Mouse (Mus musculus): ENCODE measurements around the gene Arhgap10. TPM values are rescaled to one million over a fixed set of nuclear protein-coding genes. Genes with fewer than 3 reads are reported as not detected.
A peak's percentile ranks its signal among the peaks of the same experiment; 100 is the strongest.

The Arhgap10 gene
- polyA plus RNA-seq, 1 experiment from 2014 or later: 26.3 TPM

DNA sequence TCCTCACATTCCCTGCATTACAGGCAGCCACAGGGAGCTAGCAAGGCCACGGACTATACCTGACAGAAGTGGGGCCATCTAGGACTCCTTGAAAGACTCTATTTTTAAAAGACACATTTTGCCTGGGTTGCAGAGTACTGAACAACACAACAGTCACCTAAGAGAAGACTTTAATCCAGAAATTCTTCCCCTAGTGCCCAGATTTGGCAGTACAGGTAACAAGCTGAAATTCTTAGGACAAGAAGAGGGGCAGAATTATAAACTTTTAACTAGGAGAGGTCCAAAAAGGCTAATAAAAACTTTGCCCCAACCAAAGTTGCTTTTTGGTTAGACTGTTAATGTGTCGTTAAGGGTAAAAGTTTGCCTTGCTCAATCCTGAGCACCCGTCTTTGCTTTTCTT, 174.4 kb downstream of the Arhgap10 start:
- WGBS: 89% methylated on average over 3 of the region's 3 CpGs
- Histone ChIP-seq H3K9ac (replicated peaks; ENCODE audit: low read length) (no peak overlapping the region), H3K9me3 (replicated peaks; ENCODE audit: control insufficient read depth, low read length) (no peaks in the 10 kb centered on the region)

DNA sequence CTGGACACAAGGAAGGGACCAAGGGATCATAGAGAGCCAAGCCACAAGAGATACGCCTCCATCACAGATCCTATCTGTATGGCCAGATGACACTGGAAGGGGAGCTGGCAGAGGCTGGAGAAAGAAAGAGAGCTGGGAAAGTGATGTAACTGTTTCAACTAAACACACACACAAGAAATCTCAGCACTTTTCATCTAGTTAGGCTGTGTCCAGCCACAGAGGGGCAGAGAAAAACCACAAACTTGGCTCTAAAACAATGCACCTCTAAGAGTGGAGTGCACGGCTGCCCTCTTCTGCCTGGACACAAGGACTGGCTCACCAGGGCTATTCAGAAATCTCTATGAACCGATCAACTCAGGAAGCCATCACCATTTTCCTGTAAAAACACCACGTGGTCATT, 175.6 kb downstream of the Arhgap10 start:
- Histone ChIP-seq H3K27ac (replicated peaks; ENCODE audit: low read depth, low read length) (no peak overlapping the region), H3K4me3 (ENCODE audit: low read depth, low read length) (no peak overlapping the region), H3K9ac (replicated peaks; ENCODE audit: low read length) (no peak overlapping the region), H3K9me3 (replicated peaks; ENCODE audit: control insufficient read depth, low read length) (no peaks in the 10 kb centered on the region), H3K27me3 (ENCODE audit: control insufficient read depth, insufficient read depth, low read length) (no peaks in the 10 kb centered on the region), H3K4me1 (ENCODE audit: control insufficient read depth, insufficient read depth, low read length) (peaks cover 5% of the 10 kb centered on the region; the same call in 1 of the 2 replicates), H3K36me3 (replicated peaks; ENCODE audit: control insufficient read depth, insufficient read depth, low read depth, low read length) (no peaks in the 10 kb centered on the region), H3K4me2 (ENCODE audit: low read depth, low read length) (no peak overlapping the region)
- DNase-seq (ENCODE audit: low spot score) (no peak), ATAC-seq (replicated peaks; ENCODE audit: insufficient number of reproducible peaks, low FRiP score, low TSS enrichment, low read depth) (no peak)
- 75% methylated on average over 4 of the region's 4 CpGs for WGBS

More for the DNA sequence above, 174.4 kb downstream of the Arhgap10 start:
- no peak for ATAC-seq (replicated peaks; ENCODE audit: insufficient number of reproducible peaks, low FRiP score, low TSS enrichment, low read depth)
- Histone ChIP-seq H3K27ac (replicated peaks; ENCODE audit: low read depth, low read length) (no peak overlapping the region), H3K4me3 (ENCODE audit: low read depth, low read length) (no peak overlapping the region), H3K4me2 (ENCODE audit: low read depth, low read length) (no peak overlapping the region), H3K27me3 (ENCODE audit: control insufficient read depth, insufficient read depth, low read length) (no peaks in the 10 kb centered on the region), H3K36me3 (replicated peaks; ENCODE audit: control insufficient read depth, insufficient read depth, low read depth, low read length) (no peaks in the 10 kb centered on the region), H3K4me1 (ENCODE audit: control insufficient read depth, insufficient read depth, low read length) (peaks cover 5% of the 10 kb centered on the region; the same call in 1 of the 2 replicates)
- no peak for DNase-seq (ENCODE audit: low spot score)

DNA sequence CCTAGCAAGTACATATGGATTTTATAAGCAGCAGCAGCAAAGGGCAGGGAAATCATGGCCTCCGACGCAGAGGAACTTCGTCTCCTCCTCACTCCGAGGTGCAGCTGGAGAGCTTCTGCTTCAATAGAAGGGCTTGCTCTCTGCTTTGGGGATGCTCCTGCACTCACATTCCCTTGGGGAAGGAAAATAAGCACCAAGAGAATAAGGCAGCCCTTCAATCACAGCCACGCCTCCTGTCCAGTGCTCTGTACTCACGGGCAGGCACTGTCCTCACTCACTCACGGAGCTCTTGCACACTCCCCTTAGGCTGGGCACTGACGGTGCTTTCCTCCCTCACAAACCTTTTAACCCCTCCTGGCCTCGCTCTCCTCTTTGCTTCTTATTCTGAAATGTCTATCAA, 176.4 kb downstream of the Arhgap10 start:
- ATAC-seq (replicated peaks; ENCODE audit: insufficient number of reproducible peaks, low FRiP score, low TSS enrichment, low read depth): no peak

DNA sequence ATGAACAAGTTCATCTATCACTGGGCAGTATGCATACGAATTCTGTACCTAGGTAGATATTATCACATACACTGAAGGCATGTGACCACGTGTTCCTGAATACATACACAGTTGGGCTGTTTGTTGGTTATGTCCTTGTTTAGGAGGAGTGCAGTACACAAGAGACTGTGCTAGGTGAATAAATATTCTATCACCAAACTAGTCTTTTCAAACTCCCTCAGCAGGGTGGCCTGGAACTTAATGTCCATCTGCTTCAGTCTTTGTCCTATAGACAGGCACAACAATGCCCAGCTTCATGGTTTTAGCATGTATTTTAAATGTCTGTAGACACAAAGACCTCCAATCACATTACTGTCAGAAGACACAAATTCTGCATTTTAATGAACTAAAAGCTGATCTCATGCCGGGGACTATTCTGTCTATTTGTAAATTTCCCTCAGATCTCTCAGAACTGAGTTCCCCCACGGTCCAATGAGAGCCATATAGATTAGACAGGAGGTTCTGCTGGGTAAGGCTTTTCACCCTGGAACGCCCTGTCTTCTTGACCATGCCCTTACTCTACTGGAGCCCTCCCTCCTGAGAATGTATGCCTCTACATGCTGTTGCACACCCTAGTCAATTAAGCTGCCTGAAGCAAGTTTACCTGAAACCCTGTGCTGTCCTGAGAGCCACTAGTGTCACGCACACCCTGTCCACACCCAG, 177.6 kb downstream of the Arhgap10 start:
- Histone ChIP-seq H3K36me3 (replicated peaks; ENCODE audit: control insufficient read depth, insufficient read depth, low read depth, low read length) (no peaks in the 10 kb centered on the region), H3K4me1 (ENCODE audit: control insufficient read depth, insufficient read depth, low read length) (peaks cover 5% of the 10 kb centered on the region; the same call in 1 of the 2 replicates), H3K27me3 (ENCODE audit: control insufficient read depth, insufficient read depth, low read length) (no peaks in the 10 kb centered on the region), H3K9me3 (replicated peaks; ENCODE audit: control insufficient read depth, low read length) (no peaks in the 10 kb centered on the region), H3K9ac (replicated peaks; ENCODE audit: low read length) (no peak overlapping the region), H3K4me2 (ENCODE audit: low read depth, low read length) (no peak overlapping the region), H3K27ac (replicated peaks; ENCODE audit: low read depth, low read length) (0 out of 2 replicates have a peak overlapping the region, but pooled peaks have one; percentile 52), H3K4me3 (ENCODE audit: low read depth, low read length) (no peak overlapping the region)
- WGBS: 87% methylated on average over 6 of the region's 6 CpGs
- no peak for DNase-seq (ENCODE audit: low spot score)
- no peak; the same call in 1 of the 2 replicates for ATAC-seq (replicated peaks; ENCODE audit: insufficient number of reproducible peaks, low FRiP score, low TSS enrichment, low read depth)

More for the DNA sequence above, 176.4 kb downstream of the Arhgap10 start:
- H3K4me1 ChIP-seq (ENCODE audit: control insufficient read depth, insufficient read depth, low read length): peaks cover 5% of the 10 kb centered on the region; the same call in 1 of the 2 replicates
- DNase-seq (ENCODE audit: low spot score): peak; percentile 61
- no peaks in the 10 kb centered on the region for H3K27me3 ChIP-seq (ENCODE audit: control insufficient read depth, insufficient read depth, low read length)
- no peaks in the 10 kb centered on the region for H3K9me3 ChIP-seq (replicated peaks; ENCODE audit: control insufficient read depth, low read length)
- H3K27ac ChIP-seq (replicated peaks; ENCODE audit: low read depth, low read length): peak overlapping the region; percentile 65; the same call in 1 of the 2 replicates
- H3K36me3 ChIP-seq (replicated peaks; ENCODE audit: control insufficient read depth, insufficient read depth, low read depth, low read length): no peaks in the 10 kb centered on the region
- WGBS: 31% methylated on average over 9 of the region's 9 CpGs
- H3K4me2 ChIP-seq (ENCODE audit: low read depth, low read length): no peak overlapping the region; the same call in 1 of the 2 replicates
- H3K9ac ChIP-seq (replicated peaks; ENCODE audit: low read length): no peak overlapping the region
- H3K4me3 ChIP-seq (ENCODE audit: low read depth, low read length): no peak overlapping the region

DNA sequence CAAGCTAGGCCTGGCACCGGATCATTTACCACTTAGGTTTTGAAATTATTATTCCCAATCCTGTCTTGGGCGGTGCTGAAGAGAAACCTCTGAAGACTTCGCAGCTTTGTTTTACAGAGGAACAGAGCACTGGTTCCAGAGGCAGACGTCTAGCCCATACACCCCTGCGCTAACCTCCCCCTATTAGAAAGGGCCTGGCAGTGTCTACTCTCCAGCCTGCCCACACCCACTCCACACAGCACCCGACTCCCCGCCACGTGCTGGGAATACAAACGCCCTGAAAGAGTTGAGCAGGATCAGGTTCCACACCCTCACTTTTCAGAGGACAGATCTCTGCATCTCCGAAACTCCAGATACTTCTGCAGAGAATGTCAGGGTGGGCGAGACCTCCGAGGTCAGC, 180.5 kb downstream of the Arhgap10 start:
- Histone ChIP-seq H3K27me3 (ENCODE audit: control insufficient read depth, insufficient read depth, low read length) (no peaks in the 10 kb centered on the region), H3K4me1 (ENCODE audit: control insufficient read depth, insufficient read depth, low read length) (peaks cover 5% of the 10 kb centered on the region; the same call in 1 of the 2 replicates), H3K4me2 (ENCODE audit: low read depth, low read length) (no peak overlapping the region), H3K9me3 (replicated peaks; ENCODE audit: control insufficient read depth, low read length) (no peaks in the 10 kb centered on the region), H3K36me3 (replicated peaks; ENCODE audit: control insufficient read depth, insufficient read depth, low read depth, low read length) (no peaks in the 10 kb centered on the region), H3K27ac (replicated peaks; ENCODE audit: low read depth, low read length) (no peak overlapping the region), H3K4me3 (ENCODE audit: low read depth, low read length) (no peak overlapping the region), H3K9ac (replicated peaks; ENCODE audit: low read length) (no peak overlapping the region)
- DNase-seq (ENCODE audit: low spot score) (no peak), ATAC-seq (replicated peaks; ENCODE audit: insufficient number of reproducible peaks, low FRiP score, low TSS enrichment, low read depth) (0 out of 2 replicates have a peak, but pooled peaks have one; percentile 41)
- WGBS: 69% methylated on average over 12 of the region's 12 CpGs

DNA sequence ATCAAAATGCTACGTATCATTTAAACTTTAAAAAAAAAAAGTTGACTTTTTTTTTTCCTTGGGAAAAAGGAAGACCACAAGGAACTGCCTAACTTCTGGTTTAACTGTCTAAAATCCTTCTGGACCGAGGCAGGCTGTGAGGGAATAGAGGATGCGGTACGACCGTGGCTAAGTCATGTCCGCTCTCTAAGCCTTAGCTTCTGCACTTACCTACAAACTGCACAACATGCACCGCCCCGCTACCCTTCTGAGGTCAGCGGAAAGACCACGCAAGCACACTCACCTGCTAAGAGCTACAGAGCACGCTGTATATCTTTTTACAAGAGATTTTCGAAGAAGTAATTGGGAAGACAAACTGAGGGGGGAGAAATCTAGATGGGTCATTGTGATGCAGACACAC, 186.6 kb downstream of the Arhgap10 start:
- no peaks in the 10 kb centered on the region for H3K9me3 ChIP-seq (replicated peaks; ENCODE audit: control insufficient read depth, low read length)
- 88% methylated on average over 12 of the region's 12 CpGs for WGBS
- DNase-seq (ENCODE audit: low spot score): no peak
- H3K36me3 ChIP-seq (replicated peaks; ENCODE audit: control insufficient read depth, insufficient read depth, low read depth, low read length): no peaks in the 10 kb centered on the region
- H3K27ac ChIP-seq (replicated peaks; ENCODE audit: low read depth, low read length): no peak overlapping the region
- H3K27me3 ChIP-seq (ENCODE audit: control insufficient read depth, insufficient read depth, low read length): no peaks in the 10 kb centered on the region
- no peak for ATAC-seq (replicated peaks; ENCODE audit: insufficient number of reproducible peaks, low FRiP score, low TSS enrichment, low read depth)
- H3K4me3 ChIP-seq (ENCODE audit: low read depth, low read length): no peak overlapping the region
- H3K4me2 ChIP-seq (ENCODE audit: low read depth, low read length): no peak overlapping the region
- H3K9ac ChIP-seq (replicated peaks; ENCODE audit: low read length): no peak overlapping the region
- no peaks in the 10 kb centered on the region for H3K4me1 ChIP-seq (ENCODE audit: control insufficient read depth, insufficient read depth, low read length)

DNA sequence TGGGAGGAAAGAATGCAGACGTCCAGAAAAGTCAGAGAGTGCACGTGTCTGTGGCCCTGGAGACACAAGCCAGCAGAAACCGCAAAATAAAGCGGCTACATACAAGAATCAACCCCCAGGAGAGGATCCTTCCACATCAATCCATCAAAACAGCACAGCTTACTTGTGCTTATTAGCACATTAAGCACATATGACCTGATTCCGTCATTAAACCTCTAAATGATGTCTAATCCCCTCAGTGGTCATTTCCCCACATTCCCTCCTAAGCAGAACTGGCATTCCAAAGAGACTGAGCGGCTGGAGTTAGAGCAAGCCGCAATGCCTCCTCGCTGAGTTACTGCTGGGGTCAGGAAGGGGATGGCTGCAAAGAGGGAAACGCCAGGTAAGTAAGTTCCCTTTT, 187.4 kb downstream of the Arhgap10 start:
- 68% methylated on average over 9 of the region's 9 CpGs for WGBS

DNA sequence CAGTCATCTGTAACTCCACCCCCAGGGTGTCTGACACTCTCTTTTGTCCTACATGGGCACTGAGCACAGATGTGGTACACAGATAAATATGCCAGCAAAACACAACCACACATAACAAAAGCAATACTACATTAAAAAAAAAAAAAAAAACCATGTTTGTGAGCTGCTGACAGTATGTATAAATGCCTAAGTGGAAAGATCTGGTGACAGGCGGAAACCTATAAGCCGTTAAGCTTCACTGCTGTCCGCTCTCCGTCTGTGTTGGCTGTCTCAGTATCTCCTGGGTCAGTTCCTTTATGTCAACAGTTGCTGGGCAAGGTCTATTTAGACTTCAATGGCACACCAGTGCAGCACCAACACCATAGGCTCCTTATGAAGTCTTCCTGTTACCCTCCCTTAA, 188.0 kb downstream of the Arhgap10 start:
- H3K4me3 ChIP-seq (ENCODE audit: low read depth, low read length): no peak overlapping the region
- no peaks in the 10 kb centered on the region for H3K36me3 ChIP-seq (replicated peaks; ENCODE audit: control insufficient read depth, insufficient read depth, low read depth, low read length)
- no peak overlapping the region for H3K9ac ChIP-seq (replicated peaks; ENCODE audit: low read length)
- no peaks in the 10 kb centered on the region for H3K27me3 ChIP-seq (ENCODE audit: control insufficient read depth, insufficient read depth, low read length)
- DNase-seq (ENCODE audit: low spot score) (no peak), ATAC-seq (replicated peaks; ENCODE audit: insufficient number of reproducible peaks, low FRiP score, low TSS enrichment, low read depth) (no peak)
- H3K4me1 ChIP-seq (ENCODE audit: control insufficient read depth, insufficient read depth, low read length): no peaks in the 10 kb centered on the region
- no peaks in the 10 kb centered on the region for H3K9me3 ChIP-seq (replicated peaks; ENCODE audit: control insufficient read depth, low read length)
- H3K27ac ChIP-seq (replicated peaks; ENCODE audit: low read depth, low read length): no peak overlapping the region
- no peak overlapping the region for H3K4me2 ChIP-seq (ENCODE audit: low read depth, low read length)
- 83% methylated on average over 4 of the region's 4 CpGs for WGBS

More for the DNA sequence above, 187.4 kb downstream of the Arhgap10 start:
- DNase-seq (ENCODE audit: low spot score) (peak; percentile 17), ATAC-seq (replicated peaks; ENCODE audit: insufficient number of reproducible peaks, low FRiP score, low TSS enrichment, low read depth) (0 out of 2 replicates have a peak, but pooled peaks have one; percentile 41)
- no peak overlapping the region for H3K27ac ChIP-seq (replicated peaks; ENCODE audit: low read depth, low read length)
- no peaks in the 10 kb centered on the region for H3K4me1 ChIP-seq (ENCODE audit: control insufficient read depth, insufficient read depth, low read length)
- no peaks in the 10 kb centered on the region for H3K9me3 ChIP-seq (replicated peaks; ENCODE audit: control insufficient read depth, low read length)
- no peak overlapping the region for H3K9ac ChIP-seq (replicated peaks; ENCODE audit: low read length)
- H3K4me3 ChIP-seq (ENCODE audit: low read depth, low read length): no peak overlapping the region
- H3K27me3 ChIP-seq (ENCODE audit: control insufficient read depth, insufficient read depth, low read length): no peaks in the 10 kb centered on the region
- H3K36me3 ChIP-seq (replicated peaks; ENCODE audit: control insufficient read depth, insufficient read depth, low read depth, low read length): no peaks in the 10 kb centered on the region
- no peak overlapping the region for H3K4me2 ChIP-seq (ENCODE audit: low read depth, low read length)
